Mouse (Mus musculus) ES-E14 (cell line): ENCODE measurements around the gene Cldn19.

ENCODE experiments used
- CHD2 ChIP-seq: IDR thresholded peaks from 2 replicates; pipeline ENCODE4 v1.6.1; 2014; ENCODE audit warnings: mild to moderate bottlenecking, low read depth, low read length, inconsistent platforms
- MAFK ChIP-seq: IDR thresholded peaks from 2 replicates; pipeline ENCODE4 v1.6.1; 2014; ENCODE audit warnings: mild to moderate bottlenecking, low read depth, low read length, inconsistent platforms; ENCODE audit not compliant: insufficient read depth
- ZC3H11A ChIP-seq: IDR thresholded peaks from 2 replicates; pipeline ENCODE4 v1.6.1; 2012; ENCODE audit warnings: low read depth, mild to moderate bottlenecking, inconsistent platforms, low read length, borderline replicate concordance
- ZNF384 ChIP-seq: IDR thresholded peaks from 2 replicates; pipeline ENCODE4 v1.6.1; 2012; ENCODE audit warnings: low read depth, low read length, inconsistent platforms

DNA sequence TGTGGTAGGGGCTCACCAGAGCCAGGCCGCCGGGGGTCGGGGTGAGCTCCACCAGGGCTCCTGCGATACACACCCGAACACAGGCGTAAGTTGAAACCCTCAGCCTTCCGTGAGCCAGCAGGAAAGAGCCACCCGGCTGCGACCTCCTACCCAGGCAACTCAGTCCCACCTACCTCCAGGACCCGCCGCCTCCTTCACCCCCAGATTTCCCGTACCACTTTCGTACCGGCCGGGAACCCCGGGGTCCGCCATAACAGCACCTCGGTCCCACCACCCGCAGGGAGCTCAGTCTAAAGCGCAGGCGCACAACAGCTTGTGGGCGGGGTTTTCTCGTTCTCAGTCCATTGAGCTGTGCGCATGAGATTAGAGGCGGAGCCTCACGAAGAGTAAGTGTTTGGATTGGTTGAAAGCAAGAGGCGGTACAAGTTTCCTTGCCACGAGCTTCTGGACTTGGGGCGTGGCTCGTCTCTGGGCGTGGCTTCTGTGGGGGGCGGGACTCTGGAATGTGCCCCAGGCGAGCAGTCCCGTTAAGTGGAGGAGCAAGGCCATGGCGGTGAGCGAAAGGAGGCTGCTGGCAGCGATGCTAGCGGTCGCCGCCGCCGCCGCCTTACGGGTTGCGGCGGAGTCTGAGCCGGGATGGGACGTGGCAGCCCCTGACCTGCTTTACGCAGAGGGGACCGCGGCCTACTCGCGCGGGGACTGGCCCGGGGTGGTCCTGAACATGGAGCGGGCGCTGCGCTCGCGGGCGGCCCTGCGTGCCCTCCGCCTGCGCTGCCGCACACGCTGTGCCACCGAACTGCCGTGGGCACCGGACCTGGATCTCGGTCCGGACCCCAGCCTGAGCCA, 22.6 kb upstream of the Cldn19 start, which contains the start of the genes AU022252 and P3h1:
- TF ChIP-seq ZC3H11A (no peak), ZNF384 (no peak), CHD2 (no peak), MAFK (no peak)
